Mouse (Mus musculus) neural tube, embryonic 11.5 days (tissue): ENCODE results near the gene Dync1li2. TPM values are rescaled to one million over a fixed set of nuclear protein-coding genes. Genes with fewer than 3 reads are reported as not detected.
A peak's percentile ranks its signal among the peaks of the same experiment; 100 is the strongest.

ENCODE experiments used
- ATAC-seq: fragments of 200-750 bp; cut with Nextera tagmentation; 2 replicates; pipeline ENCODE4 v1.8.0; 2017; ENCODE audit warnings: moderate number of reproducible peaks, mild to moderate bottlenecking, moderate TSS enrichment, moderate library complexity; ENCODE audit not compliant: insufficient read depth, low FRiP score, low TSS enrichment
- DNase-seq: peaks from one replicate; pipeline ENCODE4 v3.0.0-alpha.2; 2015; ENCODE audit warnings: low spot score
- H3K27ac ChIP-seq: fragments of 300-500 bp; sonication (generic); 2 replicates; pipeline ENCODE4 v1.5.1; 2014; ENCODE audit warnings: low read depth, mild to moderate bottlenecking, low read length
- H3K27me3 ChIP-seq: fragments of 300-500 bp; sonication (generic); 2 replicates; pipeline ENCODE4 v1.6.1; 2014; ENCODE audit warnings: mild to moderate bottlenecking, low read length, mixed read lengths; ENCODE audit not compliant: control insufficient read depth, insufficient read depth
- H3K36me3 ChIP-seq: fragments of 300-500 bp; sonication (generic); 2 replicates; pipeline ENCODE4 v1.6.1; 2014; ENCODE audit warnings: mild to moderate bottlenecking, low read length, moderate library complexity, mixed read lengths; ENCODE audit not compliant: control insufficient read depth, insufficient read depth
- H3K4me1 ChIP-seq: fragments of 300-500 bp; sonication (generic); 2 replicates; pipeline ENCODE4 v1.6.1; 2014; ENCODE audit warnings: low read length, mixed read lengths; ENCODE audit not compliant: control insufficient read depth, insufficient read depth
- H3K4me2 ChIP-seq: fragments of 300-500 bp; sonication (generic); 2 replicates; pipeline ENCODE4 v1.6.1; 2014; ENCODE audit warnings: low read depth, mild to moderate bottlenecking, moderate library complexity
- H3K4me3 ChIP-seq: fragments of 300-500 bp; sonication (generic); 2 replicates; pipeline ENCODE4 v1.5.1; 2014; ENCODE audit warnings: low read depth, low read length
- H3K9ac ChIP-seq: fragments of 300-500 bp; sonication (generic); 2 replicates; pipeline ENCODE4 v1.6.1; 2014; ENCODE audit warnings: mild to moderate bottlenecking, low read length
- H3K9me3 ChIP-seq: fragments of 300-500 bp; sonication (generic); 2 replicates; pipeline ENCODE4 v1.6.1; 2016; ENCODE audit warnings: low read length; ENCODE audit not compliant: control insufficient read depth
- WGBS: fragments of 180-500 bp; shearing (Covaris S2); extraction: QIAGEN DNeasy Blood & Tissue Kit; methylation state at CpG from one replicate; pipeline ENCODE4 v1.1.7; 2014; 5-methylcytosine and 5-hydroxymethylcytosine counted together
- polyA plus RNA-seq: library from polyadenylated mRNA; unstranded; fragments of >200 nt; fragmentation: Nextera tagmentation; extraction: Ambion mirVana; gene quantifications from 2 replicates; pipeline ENCODE4 v1.2.1, GENCODE M21; 2014

Gene Dync1li2
- polyA plus RNA-seq, 1 experiment from 2014 or later = 82.2 TPM

DNA sequence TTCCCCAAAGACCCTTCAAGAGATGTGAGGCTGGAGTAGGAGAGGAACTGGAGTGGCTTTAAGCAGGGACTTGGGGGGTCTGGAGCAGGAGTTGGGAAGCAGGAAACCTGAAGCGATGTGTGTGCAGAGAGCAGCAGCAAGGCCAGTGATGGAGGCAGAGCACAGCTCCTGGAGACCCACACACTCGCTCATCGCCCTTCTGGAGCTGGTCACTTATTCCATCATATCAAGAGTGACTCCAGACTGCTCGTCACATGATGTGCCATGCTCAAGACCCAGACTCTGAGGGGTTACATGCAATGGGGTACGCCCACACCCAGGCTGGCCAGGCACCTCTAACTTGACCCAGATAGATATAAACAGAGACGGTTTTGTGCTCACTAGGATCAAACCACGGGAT lies 62.6 kb downstream of the Dync1li2 start:
- H3K27ac ChIP-seq = no peak overlapping the region
- no peak overlapping the region for H3K4me3 ChIP-seq
- H3K4me2 ChIP-seq = no peak overlapping the region
- WGBS = 91% methylated on average over 7 of the region's 7 CpGs
- H3K9ac ChIP-seq = no peak overlapping the region
- peaks cover 13% of the 10 kb centered on the region; the same call in 1 of the 2 replicates for H3K4me1 ChIP-seq
- H3K27me3 ChIP-seq = no peaks in the 10 kb centered on the region
- DNase-seq (no peak), ATAC-seq (no peak)
- no peaks in the 10 kb centered on the region for H3K36me3 ChIP-seq
- no peaks in the 10 kb centered on the region for H3K9me3 ChIP-seq

DNA sequence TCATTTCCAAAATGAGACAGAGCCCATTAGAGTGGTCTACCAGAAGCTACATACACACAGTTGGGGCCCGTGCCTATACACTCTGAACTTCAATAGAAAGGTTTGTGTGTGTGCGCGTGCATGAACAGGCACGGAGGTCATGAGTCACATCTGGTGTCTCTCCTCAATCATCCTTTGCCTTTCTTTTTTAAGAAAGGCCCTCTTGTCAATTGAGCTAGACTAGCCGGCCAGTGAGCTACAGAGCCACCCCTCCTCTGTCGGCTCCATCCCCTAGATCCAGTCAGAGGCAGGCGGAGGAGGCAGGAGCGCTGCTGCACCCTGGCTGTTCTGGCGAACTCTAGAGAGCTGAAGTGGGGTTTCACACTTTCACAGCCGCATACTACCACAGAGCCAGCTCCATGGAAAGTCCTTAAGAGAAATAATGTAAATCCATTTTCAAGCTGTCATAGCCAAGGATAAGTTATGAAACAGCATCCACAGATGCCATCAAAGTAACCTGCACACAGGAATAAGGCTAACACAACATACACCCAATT lies 63.5 kb downstream of the Dync1li2 start:
- Histone ChIP-seq H3K4me1 (peaks cover 15% of the 10 kb centered on the region; the same call in 1 of the 2 replicates), H3K9me3 (no peaks in the 10 kb centered on the region), H3K27me3 (no peaks in the 10 kb centered on the region), H3K4me3 (no peak overlapping the region), H3K36me3 (no peaks in the 10 kb centered on the region), H3K27ac (no peak overlapping the region), H3K4me2 (no peak overlapping the region), H3K9ac (no peak overlapping the region)
- peak; percentile 42 for DNase-seq
- whole genome bisulfite sequencing = 24% methylated on average over 10 of the region's 10 CpGs
- ATAC-seq = peak; percentile 25; the same call in 1 of the 2 replicates

DNA sequence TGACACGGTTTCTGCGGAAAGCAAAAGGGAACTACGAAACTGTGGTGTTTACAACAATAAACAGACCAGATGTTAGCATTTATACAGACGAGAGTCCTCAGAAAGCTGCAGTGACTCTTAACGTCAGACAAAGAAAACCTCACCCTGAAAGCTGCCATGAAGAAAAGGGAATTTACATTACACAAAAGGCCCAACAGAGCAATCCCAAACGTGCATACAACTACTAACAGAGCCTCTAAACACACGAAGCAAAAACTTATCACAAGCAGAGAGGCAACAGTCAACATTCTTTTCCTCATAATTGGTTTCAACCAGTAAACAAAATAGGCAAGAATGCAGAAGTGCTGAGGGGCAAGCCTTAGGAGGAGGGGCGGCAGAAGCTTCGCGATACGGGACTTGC lies 66.2 kb downstream of the Dync1li2 start:
- Histone ChIP-seq H3K27me3 (no peaks in the 10 kb centered on the region), H3K9me3 (no peaks in the 10 kb centered on the region), H3K9ac (no peak overlapping the region), H3K4me3 (no peak overlapping the region), H3K36me3 (no peaks in the 10 kb centered on the region), H3K4me1 (peaks cover 9% of the 10 kb centered on the region; the same call in 1 of the 2 replicates), H3K4me2 (no peak overlapping the region), H3K27ac (no peak overlapping the region)
- 51% methylated on average over 11 of the region's 11 CpGs for WGBS
- ATAC-seq (no peak), DNase-seq (no peak)

DNA sequence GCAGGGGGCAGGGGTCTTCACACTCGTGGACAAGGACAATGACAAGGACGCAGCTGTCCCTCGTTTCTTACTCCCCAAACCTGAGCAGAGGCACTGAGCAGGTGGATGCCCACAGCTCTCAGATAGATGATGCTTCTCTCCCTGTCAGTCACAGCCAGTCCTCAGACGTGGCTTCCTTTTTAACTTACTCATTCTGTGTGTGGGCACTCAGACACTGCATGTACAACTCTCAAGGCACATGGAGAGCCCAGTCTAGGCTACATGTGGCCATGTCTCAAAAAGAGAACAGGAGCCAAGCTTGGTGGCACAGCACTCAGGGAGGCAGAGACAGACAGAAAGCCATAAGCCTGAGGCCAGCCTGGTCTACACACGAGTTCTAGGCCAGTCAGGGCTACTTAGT lies 66.9 kb downstream of the Dync1li2 start:
- WGBS = 61% methylated on average over 5 of the region's 5 CpGs

DNA sequence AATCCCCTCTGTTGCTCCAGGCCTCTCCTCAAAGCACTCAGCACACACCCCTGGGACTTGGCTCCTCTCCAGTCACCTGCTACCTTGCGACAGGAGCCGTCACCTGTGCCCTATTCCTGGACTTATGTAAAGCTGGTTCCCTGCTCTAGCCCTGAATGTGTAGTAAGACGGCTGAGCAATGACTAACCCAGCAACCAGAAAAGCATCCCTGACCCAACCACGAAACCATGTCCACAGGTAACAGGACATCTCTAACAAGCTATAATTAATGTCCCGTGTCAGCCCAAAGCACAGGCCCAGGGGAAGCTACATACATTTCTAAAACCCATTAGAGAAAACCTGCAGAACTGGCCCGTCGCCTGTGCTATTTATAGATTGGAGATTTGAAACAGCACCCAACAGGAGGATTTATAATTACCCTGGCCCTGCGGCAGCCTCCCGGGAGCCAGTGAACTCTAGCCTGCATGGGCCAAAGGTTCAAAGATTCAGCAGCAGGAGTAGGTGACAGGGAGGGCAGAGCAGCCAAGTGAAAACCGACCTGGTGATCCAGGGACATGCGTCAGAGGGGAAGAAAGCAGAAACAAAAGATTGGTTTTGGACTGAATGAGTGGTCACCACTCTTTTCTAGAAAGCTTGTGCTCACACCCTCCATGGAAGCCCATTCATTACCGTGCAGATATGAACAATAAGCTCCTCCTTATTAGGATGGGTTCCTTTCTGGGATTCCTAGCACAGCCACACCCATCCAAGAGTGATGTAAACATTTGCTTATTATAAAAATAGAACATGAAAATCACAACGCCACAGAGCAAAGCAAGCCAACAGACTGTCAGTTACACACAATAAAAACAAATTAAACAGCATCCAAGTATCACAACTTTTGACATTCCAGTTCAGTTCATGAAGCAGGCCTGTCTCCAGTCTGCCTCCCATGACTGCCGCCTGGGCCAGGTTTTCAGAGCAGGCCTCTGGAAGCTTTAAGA lies 67.7 kb downstream of the Dync1li2 start:
- WGBS = 52% methylated on average over 14 of the region's 14 CpGs
- no peak overlapping the region; the same call in 1 of the 2 replicates for H3K27ac ChIP-seq
- no peak for DNase-seq

More for the DNA sequence above, 66.9 kb downstream of the Dync1li2 start:
- Histone ChIP-seq H3K27me3 (no peaks in the 10 kb centered on the region), H3K9me3 (no peaks in the 10 kb centered on the region), H3K27ac (no peak overlapping the region), H3K4me3 (no peak overlapping the region), H3K4me2 (no peak overlapping the region), H3K4me1 (peaks cover 9% of the 10 kb centered on the region; the same call in 1 of the 2 replicates), H3K9ac (no peak overlapping the region), H3K36me3 (no peaks in the 10 kb centered on the region)
- DNase-seq = no peak
- no peak for ATAC-seq

DNA sequence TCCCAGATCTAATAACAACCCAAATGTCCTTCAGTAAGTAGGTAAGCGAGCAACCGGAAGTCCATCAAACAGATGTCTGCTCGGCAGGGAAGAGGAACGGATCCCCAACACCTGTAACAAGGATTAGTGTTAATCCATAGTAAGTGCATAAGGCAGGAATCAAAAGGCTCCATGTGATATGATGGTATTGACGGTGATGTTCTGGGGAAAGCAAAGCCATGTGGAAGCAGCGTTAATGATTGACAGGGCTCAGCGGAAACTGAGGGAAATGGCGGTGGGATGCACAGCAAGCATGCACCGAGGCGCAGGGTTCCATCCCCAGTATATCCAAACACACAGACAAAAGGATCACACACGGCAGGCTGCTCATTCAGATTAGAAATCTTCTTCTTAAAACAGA lies 68.6 kb downstream of the Dync1li2 start:
- H3K27ac ChIP-seq = no peak overlapping the region

More for the DNA sequence above, 67.7 kb downstream of the Dync1li2 start:
- ATAC-seq = no peak
- H3K4me3 ChIP-seq = no peak overlapping the region
- no peaks in the 10 kb centered on the region for H3K27me3 ChIP-seq
- H3K9me3 ChIP-seq = no peaks in the 10 kb centered on the region
- H3K4me1 ChIP-seq = peaks cover 7% of the 10 kb centered on the region; the same call in 1 of the 2 replicates
- H3K4me2 ChIP-seq = no peak overlapping the region
- no peak overlapping the region for H3K9ac ChIP-seq
- H3K36me3 ChIP-seq = no peaks in the 10 kb centered on the region

DNA sequence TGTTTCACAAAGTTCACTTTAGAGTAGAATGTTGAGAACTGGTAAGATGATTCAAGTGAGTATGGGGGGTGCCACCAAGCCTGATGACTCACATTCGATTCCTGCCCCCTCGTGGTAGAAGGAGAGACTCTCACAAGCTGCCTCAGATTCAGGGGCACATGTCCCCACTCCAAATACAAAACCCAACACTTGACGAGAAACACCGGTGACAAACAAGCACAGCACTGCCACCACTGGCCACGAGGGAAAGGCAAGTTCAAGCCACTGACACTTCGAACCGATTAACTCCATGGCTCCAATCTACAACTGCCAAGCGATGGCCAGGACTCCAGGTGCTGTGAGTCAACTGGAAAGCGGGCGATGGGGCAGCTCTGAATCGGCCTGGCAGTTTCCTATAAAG lies 69.1 kb downstream of the Dync1li2 start:
- 84% methylated on average over 11 of the region's 11 CpGs for WGBS
- no peaks in the 10 kb centered on the region for H3K9me3 ChIP-seq
- no peak overlapping the region for H3K4me2 ChIP-seq
- no peak overlapping the region for H3K4me3 ChIP-seq
- DNase-seq = no peak
- no peaks in the 10 kb centered on the region for H3K27me3 ChIP-seq
- H3K9ac ChIP-seq = no peak overlapping the region
- ATAC-seq = no peak
- H3K4me1 ChIP-seq = peaks cover 5% of the 10 kb centered on the region; the same call in 1 of the 2 replicates
- H3K36me3 ChIP-seq = no peaks in the 10 kb centered on the region
- no peak overlapping the region for H3K27ac ChIP-seq

More for the DNA sequence above, 68.6 kb downstream of the Dync1li2 start:
- H3K4me2 ChIP-seq = no peak overlapping the region
- H3K4me3 ChIP-seq = no peak overlapping the region
- DNase-seq = no peak
- 72% methylated on average over 11 of the region's 11 CpGs for WGBS
- H3K9me3 ChIP-seq = no peaks in the 10 kb centered on the region
- no peak for ATAC-seq
- no peaks in the 10 kb centered on the region for H3K36me3 ChIP-seq
- no peaks in the 10 kb centered on the region for H3K27me3 ChIP-seq
- no peak overlapping the region for H3K9ac ChIP-seq
- peaks cover 5% of the 10 kb centered on the region; the same call in 1 of the 2 replicates for H3K4me1 ChIP-seq

DNA sequence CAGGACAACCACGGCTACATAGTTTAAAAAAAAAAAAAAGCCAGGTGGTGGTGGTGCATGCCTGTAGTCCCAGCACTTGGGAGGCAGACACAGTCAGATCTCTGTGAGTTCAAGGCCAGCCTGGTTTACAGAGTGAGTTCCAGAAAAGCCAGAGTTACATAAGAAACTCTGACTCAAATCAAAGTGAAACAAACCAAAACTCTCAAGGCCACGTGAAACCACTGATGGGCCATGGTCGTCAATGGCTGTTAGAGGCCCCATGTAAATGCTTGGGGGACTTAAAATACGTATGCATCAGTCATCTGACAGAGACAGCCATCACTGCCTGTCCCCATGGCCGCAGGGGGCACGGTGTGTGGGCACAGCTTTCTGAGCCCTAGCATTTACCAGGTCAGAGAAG lies 71.7 kb downstream of the Dync1li2 start:
- no peak overlapping the region for H3K4me2 ChIP-seq

More for the DNA sequence above, 71.7 kb downstream of the Dync1li2 start:
- ATAC-seq = no peak
- Histone ChIP-seq H3K36me3 (no peaks in the 10 kb centered on the region), H3K9ac (no peak overlapping the region), H3K9me3 (no peaks in the 10 kb centered on the region), H3K4me3 (no peak overlapping the region), H3K27ac (no peak overlapping the region), H3K4me1 (peaks cover 5% of the 10 kb centered on the region; the same call in 1 of the 2 replicates), H3K27me3 (no peaks in the 10 kb centered on the region)
- WGBS = 84% methylated on average over 6 of the region's 6 CpGs
- DNase-seq = no peak
